Mouse (Mus musculus) layer of hippocampus, adult 8-10 months (tissue): ENCODE measurements around the gene Tnrc6c. TPM values are rescaled to one million over a fixed set of nuclear protein-coding genes. Genes with fewer than 3 reads are reported as not detected.
"Not testable (repeated sequence)": the region's sequence is repeated elsewhere in the genome, so short reads cannot be mapped to it uniquely, and the experiment has no call there.

Experiments
- DNase-seq, 2 experiments: peaks; one replicate each; pipeline ENCODE4 v3.0.0; 2022; ENCODE audit warnings: low spot score in 2 of 2
- total RNA-seq, 4 experiments: library from RNA; stranded (reverse); gene quantifications; 2 replicates each; pipeline ENCODE4 v1.2.4; 2022

Gene Tnrc6c
- total RNA-seq, 4 experiments from 2014 or later = 69.4 to 83.2 (median 76.7) TPM

GRCm38 (mm10) chr11:117788481-117788880, 134.4 kb downstream of the Tnrc6c start:
- not testable (repeated sequence) for DNase-seq

- peak in 1 of 2 experiments; percentile 62 for DNase-seq
Measured at GRCm38 (mm10) chr11:117790286-117790685, 136.2 kb downstream of the Tnrc6c start.

- no peak for DNase-seq
Measured at GRCm38 (mm10) chr11:117790703-117791440, 136.8 kb downstream of the Tnrc6c start.

- DNase-seq = no peak
Measured at GRCm38 (mm10) chr11:117791441-117791761, 137.3 kb downstream of the Tnrc6c start.

GRCm38 (mm10) chr11:117792281-117792888, 138.3 kb downstream of the Tnrc6c start:
- no peak for DNase-seq

- DNase-seq = no peak
Measured at GRCm38 (mm10) chr11:117794035-117794551, 140.0 kb downstream of the Tnrc6c start.

GRCm38 (mm10) chr11:117796954-117797353, 142.9 kb downstream of the Tnrc6c start:
- no peak for DNase-seq

GRCm38 (mm10) chr11:117797511-117798159, 143.5 kb downstream of the Tnrc6c start, which contains the start of gene 6030468B19Rik:
6030468B19Rik (plus strand) TSS chr11:117797660.
- no peak for DNase-seq

- DNase-seq = no peak
Measured at GRCm38 (mm10) chr11:117798160-117798541, 144.1 kb downstream of the Tnrc6c start.

- no peak for DNase-seq
Measured at GRCm38 (mm10) chr11:117799174-117799573, 145.1 kb downstream of the Tnrc6c start.

GRCm38 (mm10) chr11:117800038-117800437, 145.9 kb downstream of the Tnrc6c start:
- DNase-seq = no peak

- DNase-seq = no peak
Measured at GRCm38 (mm10) chr11:117801650-117802049, 147.6 kb downstream of the Tnrc6c start.

GRCm38 (mm10) chr11:117803166-117803688, 149.1 kb downstream of the Tnrc6c start:
- DNase-seq = no peak

- no peak for DNase-seq
Measured at GRCm38 (mm10) chr11:117806781-117807180, 152.7 kb downstream of the Tnrc6c start.

- DNase-seq = no peak
Measured at GRCm38 (mm10) chr11:117809407-117810311, 155.6 kb downstream of the Tnrc6c start, which contains the start of the genes Gm20708 and Syngr2. Gm20708 (plus strand) TSS chr11:117809668. Syngr2 (plus strand) TSS chr11:117809668.

GRCm38 (mm10) chr11:117810401-117811046, 156.4 kb downstream of the Tnrc6c start:
- DNase-seq = peak; percentile 60 to 63
